14 mouse cellular contexts compared by ENCODE assay signal in the genomic region with DNA sequence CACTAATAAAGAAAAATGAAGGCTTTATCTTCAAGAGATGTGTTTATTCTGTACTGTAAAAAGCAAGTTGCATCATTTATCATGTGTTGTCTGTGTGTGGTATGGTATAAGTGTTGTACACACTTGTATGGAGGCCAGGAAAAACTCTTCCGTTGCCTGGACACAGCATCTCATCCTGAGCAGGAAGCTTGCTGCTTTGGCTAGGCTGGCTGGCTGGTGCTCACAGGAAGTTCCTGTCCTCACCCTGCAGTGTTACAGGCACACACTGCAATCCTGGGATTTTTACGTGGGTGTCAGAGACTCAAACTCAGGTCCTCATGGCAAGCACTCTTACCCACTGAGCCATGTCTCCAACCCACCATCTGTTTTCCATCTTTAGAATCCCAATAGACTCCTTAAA. TPM values are rescaled to one million over a fixed set of nuclear protein-coding genes. Genes with fewer than 3 reads are reported as not detected.
"Had no signal": no experiment of that assay in that cellular context is flagged by ENCODE, and none has a peak within 500 bp of the region (broad histone marks: within the 10 kb centered on the region; RNA-seq: fewer than 3 reads in every experiment).

No protein-coding gene starts in this region.

- DNase-seq: kidney, adult 8-10 months; left cerebral cortex, postnatal 4 days; lung, adult 18-20 months; right cerebral cortex, adult 18-20 months; right cerebral cortex, postnatal 25 days; thymus, postnatal 4 days had no signal

- H3K4me3 ChIP-seq: limb, embryonic 13.5 days; midbrain, embryonic 13.5 days; myocyte; neural tube, embryonic 15.5 days had no signal

- ATAC-seq: lung, postnatal 0 days; midbrain, embryonic 13.5 days had no signal

- H3K27me3 ChIP-seq: limb, embryonic 13.5 days; midbrain, embryonic 13.5 days; neural tube, embryonic 15.5 days had no signal

- H3K9ac ChIP-seq: limb, embryonic 13.5 days; liver, embryonic 14.5 days; midbrain, embryonic 13.5 days; neural tube, embryonic 15.5 days had no signal

- H3K4me2 ChIP-seq: limb, embryonic 13.5 days; midbrain, embryonic 13.5 days; neural tube, embryonic 15.5 days had no signal

- H3K9me3 ChIP-seq: limb, embryonic 13.5 days; midbrain, embryonic 13.5 days; neural tube, embryonic 15.5 days had no signal

- H3K4me1 ChIP-seq: limb, embryonic 13.5 days; midbrain, embryonic 13.5 days; neural tube, embryonic 15.5 days had no signal

- H3K27ac ChIP-seq: limb, embryonic 13.5 days; liver, embryonic 14.5 days; midbrain, embryonic 13.5 days; neural tube, embryonic 15.5 days; stomach, postnatal 0 days had no signal

RNA-seq across cellular contexts. Expression of gene Ska3, which starts 37.1 kb away (rescaled TPM):
- polyA plus RNA-seq: liver, adult 2 months had no signal
